Mouse (Mus musculus) left cerebral cortex, postnatal 36 days (tissue): ENCODE data around the gene Il17rb. TPM values are rescaled to one million over a fixed set of nuclear protein-coding genes. Genes with fewer than 3 reads are reported as not detected.

Source experiments
- DNase-seq, 2 experiments: peaks; one replicate each; pipeline ENCODE4 v3.0.0; 2021 to 2022; ENCODE audit warnings: low spot score in 2 of 2, mixed read lengths in 1 of 2
- intact Hi-C: fragments of 180-260 bp; cut with DNase I; formaldehyde crosslinking; loops from one replicate; pipeline ENCODE4 v1.15.1; 2025
- microRNA-seq: library from miRNA; unstranded; fragments of <30 nt; microRNA quantifications from one replicate; pipeline ENCODE4 v1.2.0, GENCODE M21; 2022
- total RNA-seq, 2 experiments: library from RNA; stranded (reverse); gene quantifications; 2 replicates each; pipeline ENCODE4 v1.2.3; 2021

Gene Il17rb
- total RNA-seq, 2 experiments from 2014 or later, result 0.86 to 1.2 TPM

DNA sequence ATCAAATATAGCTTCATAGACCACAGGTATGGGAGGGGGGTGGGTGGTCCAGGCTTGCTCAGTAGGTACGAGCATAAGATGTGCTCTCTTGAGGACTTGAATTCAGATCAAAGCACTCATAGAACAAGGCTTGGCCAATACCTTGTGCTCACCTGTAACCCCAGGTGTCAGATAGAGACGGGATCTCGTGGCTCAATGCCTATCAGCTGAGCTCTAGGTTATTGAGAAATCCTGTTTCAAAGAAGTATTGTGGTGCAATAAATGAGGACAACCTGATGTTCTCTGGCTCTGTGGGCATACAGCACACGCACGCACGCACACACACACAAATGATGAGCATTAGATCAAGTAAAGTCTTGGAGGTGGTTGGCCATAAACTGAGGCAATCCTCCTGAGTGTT, 31.8 kb downstream of the Il17rb start:
- intact Hi-C loops, result no loop called here
- DNase-seq, result no peak

DNA sequence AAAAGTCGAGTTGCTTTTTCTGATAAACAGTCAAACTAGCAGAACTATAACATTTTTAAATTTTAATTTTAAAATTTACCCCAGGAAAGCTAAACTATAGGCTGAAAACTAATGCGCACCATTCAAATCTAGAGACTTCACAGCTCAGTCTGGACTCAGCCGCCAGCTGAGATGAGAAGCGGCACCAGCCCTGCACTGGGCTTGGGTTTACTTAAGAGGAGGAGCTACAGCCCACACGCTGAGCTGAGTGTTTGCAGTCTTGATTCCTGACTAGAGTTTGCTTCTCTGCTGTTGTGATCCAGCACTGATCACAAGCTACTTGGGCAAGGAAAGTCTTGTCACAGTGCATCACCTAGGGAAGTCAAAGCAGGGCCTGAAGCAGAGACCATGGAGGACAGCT, 36.7 kb downstream of the Il17rb start:
- no peak for DNase-seq
- intact Hi-C loops, result no loop called here

DNA sequence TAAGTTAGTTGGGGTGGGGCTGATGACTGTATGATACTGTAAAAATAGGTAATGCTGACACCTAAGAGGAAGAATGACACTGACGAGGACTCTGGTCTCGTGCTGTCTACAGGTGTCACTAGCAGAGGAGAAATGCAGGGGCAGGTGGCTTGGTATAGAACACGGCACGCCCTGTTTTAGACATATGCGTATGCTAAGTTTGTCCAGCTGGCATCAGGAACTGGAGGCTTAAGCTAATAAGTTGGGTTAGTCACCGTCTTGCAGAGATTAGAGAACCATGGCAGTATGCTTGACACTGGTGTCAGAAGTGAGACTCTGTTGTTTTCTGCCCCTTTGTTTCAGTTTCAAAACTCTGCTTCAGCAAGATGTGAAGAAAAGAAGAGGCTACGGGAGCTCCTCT, 37.2 kb downstream of the Il17rb start:
- intact Hi-C loops, result no loop called here
- DNase-seq, result no peak

DNA sequence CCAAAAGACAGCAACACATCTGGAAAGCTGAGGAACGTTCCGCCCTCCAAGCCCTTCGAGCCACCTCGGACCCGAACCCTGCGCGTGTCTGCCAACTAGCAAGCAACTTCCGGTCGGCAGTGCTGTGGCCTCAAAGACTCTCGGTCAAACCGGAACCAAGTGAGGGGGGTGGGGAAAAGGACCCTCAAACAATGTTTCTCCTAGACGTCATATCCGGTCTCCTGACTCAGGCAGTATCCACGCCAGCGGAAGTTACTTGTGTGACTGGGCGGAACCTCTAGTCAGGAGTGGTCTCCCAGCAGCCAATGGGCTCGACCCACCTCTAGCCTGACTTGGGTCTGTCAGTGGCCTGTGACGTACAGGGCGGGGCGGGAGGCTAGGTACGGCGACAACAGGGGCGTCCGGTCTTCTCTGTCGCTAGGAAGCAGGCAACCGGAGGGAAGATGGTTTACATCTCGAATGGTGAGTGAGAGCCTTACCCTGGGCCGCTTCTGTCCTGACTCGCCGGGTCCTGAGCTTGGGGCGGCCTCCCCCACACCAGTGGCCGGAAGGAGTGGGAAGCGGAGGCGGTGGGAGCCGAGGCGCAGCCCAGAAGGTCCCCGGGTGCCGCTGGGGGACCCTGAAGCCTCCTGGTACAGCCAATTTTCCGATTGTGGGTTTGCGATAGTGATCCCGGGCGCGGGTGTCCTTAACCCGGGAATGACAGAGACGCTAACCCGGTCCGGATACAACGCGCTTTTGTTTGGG, 40.4 kb downstream of the Il17rb start, which contains the start of gene Selenok:
TSS of gene Selenok (plus strand) at position 234 of the 747 bp plus-strand sequence.
- intact Hi-C loops, result no loop called here

DNA sequence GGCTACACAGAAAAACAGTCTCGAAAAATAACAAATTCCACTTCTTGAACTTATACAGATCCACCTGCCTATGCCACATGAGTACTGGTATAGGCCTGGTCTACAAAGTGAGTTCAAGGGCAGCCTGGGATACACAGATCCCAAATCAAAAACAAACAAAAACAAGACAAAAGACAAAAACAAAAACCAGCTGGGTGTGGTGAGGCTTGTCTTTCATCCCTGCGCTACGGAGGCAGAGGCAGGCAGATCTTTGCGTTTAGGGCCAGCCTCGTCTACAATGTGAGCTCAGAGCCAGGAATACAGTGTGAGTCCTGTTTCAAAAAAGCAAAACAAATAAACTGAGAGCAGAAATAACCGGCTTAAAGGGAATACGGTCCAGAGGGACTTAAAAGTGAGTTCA, 41.1 kb downstream of the Il17rb start:
- DNase-seq, result no peak
- intact Hi-C loops, result no loop called here

More for the DNA sequence above, 40.4 kb downstream of the Il17rb start, which contains the start of gene Selenok:
- DNase-seq, result peak; percentile 94 to 95

DNA sequence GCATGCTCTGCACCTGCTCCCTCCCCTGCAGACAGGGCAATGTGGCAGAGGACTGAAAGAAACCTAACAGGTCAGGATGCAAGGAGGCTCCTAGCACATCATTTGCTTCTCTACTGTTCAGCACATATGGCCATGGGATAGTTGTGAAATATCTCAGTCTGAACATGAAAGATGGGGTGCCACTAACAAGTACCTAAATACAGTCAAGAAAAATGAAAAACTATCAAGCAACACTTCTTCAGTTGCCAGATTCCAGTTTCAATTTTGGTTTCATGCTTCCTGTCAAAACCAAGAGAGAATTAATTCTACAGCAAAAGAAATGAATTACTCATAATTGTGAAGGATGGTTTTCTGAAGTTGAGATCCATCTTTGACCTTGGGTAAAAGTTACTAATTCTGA, 51.3 kb downstream of the Il17rb start:
- DNase-seq, result no peak
- intact Hi-C loops, result no loop called here

DNA sequence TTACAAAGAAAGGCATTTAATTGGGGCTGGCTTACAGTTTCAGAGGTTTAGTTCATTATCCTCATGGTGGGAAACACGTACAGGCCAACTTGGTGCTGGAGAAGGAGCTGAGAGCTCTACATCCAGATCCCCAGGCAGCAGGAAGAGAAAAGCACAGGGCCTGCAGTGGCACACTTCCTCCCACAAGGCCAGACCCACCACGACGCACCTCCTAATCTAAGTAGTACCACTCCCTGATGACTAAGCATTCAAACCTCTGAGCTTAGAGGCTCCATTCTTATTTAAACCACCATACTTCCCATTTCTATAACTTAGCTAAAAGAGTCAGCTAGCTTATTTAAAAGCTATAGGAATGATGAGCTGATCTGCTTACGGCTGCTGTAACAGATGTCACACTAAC, 57.9 kb downstream of the Il17rb start:
- no peak for DNase-seq
- intact Hi-C loops, result no loop called here

DNA sequence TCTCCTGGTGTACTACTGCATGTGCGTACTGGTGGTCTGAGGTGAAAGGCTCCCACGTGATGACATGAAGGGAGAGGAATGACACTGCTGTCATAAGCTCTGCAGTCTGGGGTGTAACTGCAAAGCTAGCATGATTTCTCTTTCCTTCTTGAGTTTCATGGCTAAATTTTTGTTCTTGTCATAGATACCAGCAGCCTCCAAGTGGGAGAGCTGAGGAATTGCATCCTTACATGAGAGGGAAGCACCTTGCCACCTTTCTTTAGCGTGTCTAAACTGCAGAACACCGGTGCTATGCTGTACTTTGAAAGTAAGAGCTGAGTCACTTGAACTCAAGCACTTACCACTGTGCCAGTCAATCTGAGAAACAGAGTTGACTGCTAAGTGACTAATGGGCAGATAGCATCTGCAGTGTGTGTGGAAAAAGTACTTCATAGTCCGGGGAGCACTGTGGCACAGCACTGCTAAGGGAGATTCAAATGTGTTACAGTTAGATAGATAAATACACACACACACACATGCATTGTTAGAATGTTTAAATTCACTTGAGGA, 61.9 kb downstream of the Il17rb start:
- no peak for DNase-seq
- intact Hi-C loops, result loop anchor here (10.0 kb wide), 1 partner anchor 822 kb away; no protein-coding TSS in a partner anchor

Small RNA genes within 50 kb of the gene (microRNA-seq; reads per million reads assigned to microRNA genes)
- not detected for gene Mir6947

Other genes starting within 250 kb of the Il17rb start
- 100 to 1,000 TPM; 119 to 143 TPM for gene Selenok, start 40.6 kb downstream of the Il17rb start, total RNA-seq
- gene Actr8, start 30.6 kb downstream of the Il17rb start, total RNA-seq, result 10 to 100 TPM; 67.2 to 97.4 TPM
- gene Chdh, start 127 bp upstream of the Il17rb start, total RNA-seq, result 1 to 10 TPM; 1.9 to 2.0 TPM